Mouse (Mus musculus): ENCODE results near the gene Bche.

Gene Bche

DNA sequence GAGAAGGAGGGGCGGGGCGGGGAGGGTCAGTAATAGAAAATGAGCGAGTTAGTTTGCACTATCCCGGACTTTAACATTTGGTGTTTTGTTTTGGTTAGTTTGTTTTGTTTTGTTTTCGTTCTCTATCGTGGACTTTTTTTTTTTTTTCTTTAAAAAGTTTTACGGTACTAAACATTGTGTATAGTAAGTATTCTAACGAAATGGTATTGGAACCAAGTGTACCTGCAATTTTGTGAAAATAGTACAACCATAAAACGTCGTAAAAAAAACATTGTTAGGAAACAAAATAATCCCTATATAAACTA lies at the start of gene Bche:
Gene Bche, minus strand, starts transcription at position 6 of the 305 bp plus-strand sequence.
- no peak for DNase-seq (ENCODE audit: low spot score in 2 of 2)

DNA sequence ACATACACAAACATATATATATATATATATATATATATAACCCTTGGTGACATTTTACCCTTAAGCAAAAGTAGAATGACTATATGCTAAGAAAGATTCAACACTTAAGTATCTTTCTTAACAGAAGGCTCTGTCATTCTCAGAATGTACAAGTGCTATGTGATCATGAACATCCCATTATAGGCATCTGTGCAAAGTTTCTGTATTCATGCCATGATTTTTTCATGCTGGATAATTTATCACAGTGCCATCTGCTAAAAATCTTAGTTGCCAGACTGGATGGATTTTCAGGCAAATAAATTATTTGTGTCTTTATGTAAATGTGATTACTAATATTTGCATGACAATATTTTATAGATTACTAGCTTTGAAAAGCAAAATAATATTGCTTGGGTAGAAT lies 33.8 kb upstream of the Bche start:
- no peak for DNase-seq (ENCODE audit: low spot score in 2 of 2)

DNA sequence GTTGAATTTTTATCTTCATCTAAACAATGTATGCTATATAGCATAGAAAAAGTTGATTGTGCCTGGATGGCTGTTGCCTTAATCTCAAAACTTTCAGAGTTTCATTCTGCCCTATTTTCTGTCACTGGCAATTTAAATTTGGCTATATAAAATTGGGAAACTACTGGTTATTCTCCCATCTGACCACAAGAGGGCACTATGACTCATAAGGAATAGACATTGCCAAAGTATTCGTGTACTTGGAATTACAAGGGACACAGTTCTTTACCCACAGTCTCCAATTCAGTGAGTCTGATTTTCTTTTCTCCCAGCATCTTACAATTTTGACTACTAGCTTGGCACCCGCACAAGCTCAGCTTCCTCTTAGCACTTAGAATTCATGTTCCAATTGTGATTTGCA lies 23.5 kb upstream of the Bche start:
- DNase-seq (ENCODE audit: low spot score in 2 of 2), result no peak

DNA sequence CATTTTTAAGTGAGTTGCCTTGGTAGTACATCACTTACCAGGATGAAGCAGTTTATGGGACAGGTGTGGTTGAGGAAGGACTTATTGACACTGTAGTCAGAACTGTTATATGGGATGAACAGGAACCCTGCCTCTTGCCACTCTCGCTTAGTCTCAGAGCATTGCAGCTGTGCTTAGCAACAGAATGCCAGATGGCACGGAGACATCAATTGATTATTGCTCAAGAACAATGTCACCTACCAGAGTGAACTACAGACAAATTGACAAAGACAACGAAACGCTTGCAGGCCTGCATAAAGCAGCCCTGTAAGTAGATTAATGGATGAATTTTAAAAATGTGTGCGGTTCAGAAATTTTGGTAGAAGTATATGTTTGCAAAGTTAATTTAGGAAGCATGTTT lies 21.3 kb upstream of the Bche start:
- no peak for DNase-seq (ENCODE audit: low spot score in 2 of 2)

DNA sequence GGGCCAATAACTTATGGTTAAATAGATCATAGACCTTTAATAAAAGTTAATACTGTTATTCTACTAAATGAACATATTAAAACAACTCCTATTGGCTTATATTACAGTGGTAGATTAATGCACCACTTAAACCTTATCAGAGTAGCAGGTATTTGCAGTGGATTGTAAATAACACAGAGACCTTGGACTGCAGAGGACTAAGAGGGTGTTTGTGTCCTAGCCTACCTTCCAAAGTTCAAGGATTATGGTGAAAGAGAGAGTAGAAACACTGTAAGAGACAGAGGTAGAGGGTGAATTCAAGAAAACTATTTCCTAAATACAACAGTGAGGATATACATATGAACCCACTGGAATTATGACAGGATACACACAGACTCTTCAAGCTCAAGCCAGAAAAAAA lies 17.5 kb upstream of the Bche start:
- DNase-seq (ENCODE audit: low spot score in 2 of 2), result no peak

DNA sequence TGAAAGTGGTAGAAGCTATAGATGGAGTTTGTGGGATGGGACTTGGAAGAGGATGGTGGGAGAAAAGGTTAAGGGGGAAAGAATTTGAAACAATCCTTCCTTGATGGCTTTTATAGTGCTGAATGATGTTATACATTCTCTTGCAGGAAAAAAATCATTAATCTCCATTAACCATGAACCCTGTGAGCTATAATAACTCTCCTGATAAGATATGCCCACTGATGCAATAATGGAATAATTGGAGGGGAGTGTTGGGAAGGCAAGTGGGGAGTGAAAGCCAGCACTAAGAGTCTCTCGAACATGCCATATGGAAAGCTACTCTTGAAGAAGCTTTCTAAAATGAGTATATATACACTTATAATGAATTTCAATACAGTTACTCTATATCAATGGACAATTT lies 16.7 kb upstream of the Bche start:
- no peak for DNase-seq (ENCODE audit: low spot score in 2 of 2)

DNA sequence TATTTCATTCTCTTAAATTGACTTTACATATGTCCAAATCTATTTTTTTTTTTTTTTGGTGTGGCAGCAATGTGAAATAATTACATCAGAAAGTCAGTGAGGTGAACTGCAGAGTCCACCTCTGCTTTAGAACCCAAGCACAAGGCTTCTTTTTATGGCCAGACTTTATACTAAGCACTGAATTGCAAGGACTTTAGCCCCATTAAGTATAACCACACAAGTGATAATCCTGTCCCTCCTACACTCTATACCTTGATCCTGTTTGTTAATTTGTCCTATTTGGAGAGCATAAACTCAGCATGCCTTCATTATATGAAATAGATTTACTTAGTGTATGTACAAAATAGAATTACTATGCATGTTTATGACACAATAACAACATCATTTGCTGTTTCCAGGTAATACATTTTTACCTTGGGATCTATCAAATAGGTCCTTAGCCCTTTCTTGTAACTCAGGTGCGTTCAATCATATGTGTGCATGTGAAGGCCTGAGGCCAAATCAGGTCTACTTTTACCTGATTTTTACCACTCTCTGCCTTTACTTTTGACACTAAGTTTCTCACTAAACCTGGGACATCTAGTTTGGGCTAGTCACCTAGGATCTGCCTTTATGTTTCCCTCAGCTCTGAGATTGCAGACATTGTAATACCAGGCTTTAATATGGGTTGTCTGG lies 9.5 kb upstream of the Bche start:
- no peak for DNase-seq (ENCODE audit: low spot score in 2 of 2)

DNA sequence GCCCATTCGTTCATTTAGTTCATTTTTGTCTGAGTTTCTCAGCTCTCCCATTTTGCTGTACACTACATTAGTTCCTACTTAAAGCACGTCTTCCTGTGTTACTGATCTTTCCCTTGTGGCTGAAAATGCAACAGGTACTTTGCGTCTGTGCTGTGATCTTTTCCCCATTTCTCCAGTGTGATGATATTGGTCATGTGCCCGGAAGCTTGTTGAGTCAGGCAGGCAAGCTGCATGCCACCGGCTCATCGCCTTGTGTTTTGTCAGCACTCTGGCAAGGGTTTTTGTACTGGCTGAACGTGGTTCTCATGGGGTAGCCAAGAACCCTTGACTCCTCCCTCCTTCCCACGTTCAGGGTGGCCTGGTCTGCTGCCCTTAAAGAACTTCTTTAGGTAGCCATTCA lies 1.7 kb upstream of the Bche start:
- DNase-seq (ENCODE audit: low spot score in 2 of 2), result no peak

DNA sequence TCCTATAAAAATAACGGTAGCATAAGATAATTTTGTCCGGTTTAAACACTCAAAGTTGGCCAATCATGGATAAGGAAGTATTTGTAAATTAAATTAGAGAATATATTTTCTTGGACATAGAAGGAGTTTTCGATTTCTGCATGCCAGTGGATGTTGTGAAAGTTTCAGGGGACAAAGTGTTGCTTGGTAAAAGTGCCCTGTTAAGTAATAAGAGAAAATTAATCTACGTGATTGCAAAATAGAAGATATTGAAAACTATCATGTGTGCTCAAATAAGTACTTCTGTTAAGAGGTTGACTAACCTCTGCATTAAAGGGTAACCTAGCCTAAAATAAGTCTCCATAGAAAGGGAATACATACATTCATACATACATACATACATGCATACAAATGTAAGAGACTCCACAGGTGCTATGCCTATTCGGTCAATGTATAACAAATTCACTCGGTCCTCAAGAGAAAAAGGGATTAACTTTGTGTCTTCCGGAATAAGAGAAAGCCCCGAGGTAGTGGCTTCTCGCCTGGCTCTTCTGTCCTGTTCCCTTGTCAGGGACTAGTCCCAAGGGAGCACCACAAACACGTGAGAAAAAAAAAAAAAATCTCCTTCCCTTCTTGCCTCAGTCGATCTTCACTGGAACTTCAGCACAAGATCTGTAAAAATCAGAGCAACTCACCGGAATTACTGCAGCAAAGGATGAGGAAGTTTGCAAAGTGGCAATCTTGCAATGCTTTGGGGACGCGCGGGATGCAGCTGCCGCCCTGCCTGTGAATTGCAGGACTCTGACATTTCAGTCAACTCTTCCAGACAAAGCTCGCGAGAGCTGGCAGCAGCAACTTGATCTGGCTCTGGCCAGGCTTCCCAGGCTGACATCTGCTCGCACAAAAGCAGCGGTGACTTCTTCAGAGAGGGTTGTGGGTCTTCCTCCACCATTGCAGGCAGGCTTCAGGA lies 480 bp downstream of the Bche start:
- DNase-seq (ENCODE audit: low spot score in 2 of 2), result no peak

DNA sequence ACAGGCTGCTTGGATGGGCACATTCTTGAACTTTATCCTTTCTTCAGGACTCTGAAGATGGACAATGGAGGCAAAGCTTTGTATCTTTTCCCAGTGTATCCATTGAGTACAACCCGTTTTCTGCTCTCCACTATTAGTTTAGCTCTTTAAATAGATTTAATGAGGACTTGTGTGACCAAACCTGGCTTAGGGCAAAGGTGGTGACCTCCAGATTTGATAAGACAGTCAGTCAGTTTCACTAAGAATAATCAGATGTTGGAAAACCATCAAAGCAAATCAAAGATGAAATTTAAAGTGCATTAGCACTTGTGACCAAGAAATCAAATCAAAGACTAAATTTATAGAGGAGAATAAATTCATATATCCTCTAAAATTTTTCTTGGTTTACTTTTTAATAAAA lies 1.7 kb downstream of the Bche start:
- DNase-seq (ENCODE audit: low spot score in 2 of 2), result no peak

DNA sequence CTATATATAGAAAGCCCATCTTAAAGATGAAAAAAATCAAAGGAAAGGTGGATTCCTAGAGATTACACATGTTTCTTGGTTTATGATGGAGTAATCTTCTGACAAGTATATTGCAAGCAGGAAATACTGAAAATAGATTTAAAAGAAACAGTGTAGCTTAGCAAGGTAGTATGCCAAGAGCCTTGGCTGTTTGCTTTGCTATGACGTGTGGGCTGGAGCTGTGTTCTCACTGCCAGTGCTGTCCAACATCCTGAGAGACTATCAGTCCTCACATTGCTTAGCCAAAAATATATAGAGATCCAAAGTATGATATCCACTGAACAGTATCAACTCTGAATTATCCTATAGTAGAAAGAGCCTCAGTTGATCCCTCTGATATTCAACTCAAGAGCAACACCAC lies 9.3 kb downstream of the Bche start:
- DNase-seq (ENCODE audit: low spot score in 2 of 2), result no peak

DNA sequence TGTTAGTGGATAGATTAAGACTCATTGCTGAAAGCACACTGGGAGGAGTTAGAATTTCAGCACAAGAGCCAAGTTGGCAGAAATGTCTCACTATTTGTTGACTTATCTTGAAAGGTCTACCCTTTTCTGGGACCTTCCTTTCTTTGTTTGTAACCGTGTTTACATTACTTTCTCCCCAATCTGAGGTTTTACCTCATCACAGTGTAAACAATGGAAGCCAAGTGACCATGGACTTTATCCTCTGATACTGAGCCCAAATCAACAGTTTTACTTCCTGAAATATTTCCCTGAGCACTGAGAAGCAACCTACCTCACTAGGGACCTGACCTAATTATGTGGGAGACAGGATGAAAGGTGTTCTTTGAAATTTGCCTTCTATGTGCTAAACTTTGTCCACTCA lies 34.9 kb downstream of the Bche start:
- DNase-seq (ENCODE audit: low spot score in 2 of 2), result no peak

DNA sequence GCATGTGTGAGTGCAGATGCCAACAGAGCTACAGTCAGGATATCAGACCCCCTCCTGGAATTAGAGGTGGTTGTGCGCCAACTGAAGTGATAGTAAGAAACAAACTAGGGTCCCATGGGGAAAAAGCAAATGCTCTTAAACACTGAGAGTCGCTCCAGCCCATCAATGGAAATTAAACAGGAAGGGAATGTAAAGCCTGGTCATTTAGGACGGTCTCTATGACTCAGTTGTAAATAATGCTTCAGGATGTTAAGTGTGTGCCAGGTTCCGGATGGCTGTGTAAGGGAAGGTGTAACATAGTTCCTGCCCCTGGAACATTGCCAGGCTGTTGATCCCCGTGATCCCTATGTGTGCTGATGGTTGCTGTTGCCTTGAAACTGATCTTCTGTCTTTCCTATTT lies 40.0 kb downstream of the Bche start:
- no peak for DNase-seq (ENCODE audit: low spot score in 2 of 2)

DNA sequence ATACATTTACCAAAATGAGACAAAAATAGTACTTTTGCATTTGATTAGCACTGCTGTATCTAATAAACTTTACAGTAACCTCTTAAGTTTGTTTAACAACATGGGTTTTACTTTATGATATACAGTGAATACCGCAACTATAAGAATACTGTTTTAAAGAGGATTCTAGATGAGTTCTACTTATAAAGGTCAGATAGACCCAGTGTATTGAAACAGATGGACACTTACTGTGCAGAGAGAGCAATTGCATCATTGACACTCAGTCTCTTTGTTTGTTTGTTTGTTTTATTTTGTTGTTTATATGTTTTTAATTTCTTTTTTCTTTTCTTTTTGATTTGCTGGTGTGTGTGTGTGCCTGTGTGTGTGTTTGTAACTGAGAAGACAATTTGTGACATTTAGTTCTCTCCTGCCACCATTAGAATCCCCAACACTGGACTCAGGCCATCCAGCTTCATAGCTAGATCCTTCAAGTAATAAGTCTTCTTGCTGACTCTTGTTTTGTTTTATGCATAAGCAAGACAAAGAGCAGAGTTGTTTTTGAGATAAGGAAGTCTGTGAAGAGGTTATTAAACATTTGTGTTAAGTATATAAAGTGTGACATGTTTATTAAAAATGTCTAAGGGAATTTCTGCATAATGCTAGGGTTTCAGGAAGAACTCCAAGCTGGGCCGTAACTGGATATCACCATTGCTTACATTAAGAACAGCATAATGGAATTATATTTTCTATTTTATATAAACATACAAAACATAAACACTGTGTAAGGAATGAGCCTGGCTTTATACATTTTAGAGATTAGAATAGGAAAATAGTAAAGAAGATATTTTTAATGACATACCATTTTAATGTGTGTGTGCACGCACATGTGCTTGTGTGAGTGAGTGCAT lies 40.7 kb downstream of the Bche start:
- no peak for DNase-seq (ENCODE audit: low spot score in 2 of 2)

DNA sequence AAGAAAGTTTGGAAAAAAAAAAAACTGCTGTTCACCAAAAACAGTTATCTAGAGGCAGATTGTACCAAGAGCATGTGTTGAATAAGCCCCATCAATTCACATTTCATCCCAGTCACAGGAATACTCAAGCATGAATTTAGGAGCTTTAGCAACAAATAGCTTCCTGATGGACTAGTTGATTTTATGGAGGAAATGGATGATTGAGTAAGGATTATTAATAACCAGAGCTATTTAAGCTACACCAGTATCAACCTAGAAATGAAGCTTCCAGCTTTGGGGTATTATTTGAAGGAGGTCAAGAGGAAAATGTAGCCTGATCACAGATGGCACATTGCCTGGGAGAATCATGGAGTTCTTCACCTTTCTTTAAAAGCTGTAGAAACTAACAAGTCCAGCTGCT lies 57.9 kb downstream of the Bche start:
- DNase-seq (ENCODE audit: low spot score in 2 of 2), result no peak

DNA sequence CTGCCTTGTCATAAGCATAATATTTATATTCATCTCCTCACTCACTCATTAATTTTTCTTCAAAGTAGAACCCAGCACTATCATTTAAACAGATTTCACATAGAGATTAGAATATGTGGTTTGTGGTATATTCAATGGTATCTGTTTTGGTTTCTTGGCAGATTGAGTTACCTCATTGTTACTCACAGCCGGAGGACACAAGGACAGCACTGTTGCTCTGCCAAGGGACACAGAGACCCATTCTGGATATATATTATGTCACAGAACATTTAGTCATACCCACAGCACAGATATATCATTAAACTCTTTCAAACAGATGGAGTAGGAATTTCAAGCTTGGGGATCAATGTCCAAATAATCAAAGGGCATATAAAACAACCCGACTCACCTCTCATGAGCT lies 61.2 kb downstream of the Bche start:
- DNase-seq (ENCODE audit: low spot score in 2 of 2), result no peak

DNA sequence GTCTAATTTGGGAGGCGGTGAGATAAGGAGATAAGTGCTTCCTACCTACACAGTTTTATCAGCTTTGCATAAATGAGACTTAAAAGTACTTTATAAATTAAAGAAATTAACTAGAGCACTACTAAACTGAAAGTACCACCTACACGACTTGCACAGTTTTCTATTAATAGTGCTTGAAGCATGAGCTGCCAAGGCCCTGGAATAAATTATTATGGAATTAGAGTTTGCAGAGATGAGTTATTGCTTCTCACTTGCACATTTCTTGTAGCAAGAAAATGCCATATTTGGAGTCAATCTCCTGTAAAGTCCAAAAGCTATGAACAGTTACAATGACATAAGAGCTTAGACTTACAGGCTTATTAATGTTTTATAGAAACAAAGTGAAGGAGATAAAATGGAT lies 96.8 kb downstream of the Bche start:
- no peak for DNase-seq (ENCODE audit: low spot score in 2 of 2)

DNA sequence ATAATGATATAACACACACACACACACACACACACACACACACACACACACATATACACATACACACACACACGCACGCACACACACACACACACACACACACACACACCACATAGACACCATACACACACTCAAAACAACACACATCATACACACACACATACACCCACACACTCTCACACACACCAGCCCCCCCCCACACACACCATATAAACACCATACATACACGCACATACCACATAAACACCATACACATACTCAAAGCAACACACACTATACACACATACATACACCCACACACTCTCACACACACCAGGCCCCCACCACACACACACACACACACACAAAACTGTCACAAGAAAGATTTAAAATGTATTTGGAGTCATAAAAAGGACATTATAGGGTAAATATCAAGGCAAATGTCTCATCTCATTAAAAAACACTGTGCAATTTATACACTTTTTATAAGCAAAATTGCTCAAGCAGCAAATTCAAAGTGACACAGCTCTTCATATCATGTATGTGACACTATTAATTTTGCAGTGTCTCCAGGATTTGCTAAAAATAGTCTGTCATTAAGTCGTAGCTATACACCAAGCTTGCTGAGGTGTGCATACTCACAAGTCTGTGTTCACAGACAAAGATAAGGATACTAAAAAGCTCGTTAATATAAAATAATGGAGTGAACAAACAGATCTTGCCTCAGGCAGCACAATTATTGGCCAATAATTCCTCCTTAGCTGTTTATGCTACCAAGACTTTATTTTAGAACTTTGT lies 116.3 kb downstream of the Bche start:
- no peak for DNase-seq (ENCODE audit: low spot score in 2 of 2)

All from spleen, postnatal 10 days (tissue).